ENCODE assay signal across 8 mouse cellular contexts in genomic region chr14:75834251-75834738, GRCm38 (mm10). TPM values are rescaled to one million over a fixed set of nuclear protein-coding genes. Genes with fewer than 3 reads are reported as not detected.
DNase-seq lines count a peak whose midpoint lies in the region; ATAC-seq and TF ChIP-seq lines count a peak whose summit lies in the region.

No protein-coding gene starts in this region.

- H3K27me3 ChIP-seq in intestine, postnatal 0 days (replicated peaks; ENCODE audit: control insufficient read depth, insufficient read depth, low read length): no peaks in the 10 kb centered on the region
- H3K27me3 ChIP-seq in midbrain, embryonic 16.5 days (ENCODE audit: control insufficient read depth, insufficient read depth, low read depth, low read length): no peaks in the 10 kb centered on the region
- H3K27me3 ChIP-seq in stomach, postnatal 0 days (ENCODE audit: control insufficient read depth, insufficient read depth, low read length): no peaks in the 10 kb centered on the region

- DNase-seq in right cerebral cortex, adult 18-20 months: peak; percentile 37
- DNase-seq in right cerebral cortex, postnatal 4 days: no peak
- peak; percentile 81 for DNase-seq in embryo, embryonic 11.5 days (ENCODE audit: low read depth, low spot score)
- DNase-seq in heart, adult 18-20 months: peak; percentile 89 to 94
- DNase-seq in liver: peak; percentile 67
- DNase-seq in stomach, postnatal 0 days (ENCODE audit: low spot score): peak; percentile 69

- H3K4me1 ChIP-seq in intestine, postnatal 0 days (replicated peaks; ENCODE audit: control insufficient read depth, insufficient read depth, low read length): peaks cover 5% of the 10 kb centered on the region; the same call in 1 of the 2 replicates
- H3K4me1 ChIP-seq in midbrain, embryonic 16.5 days (ENCODE audit: control insufficient read depth, insufficient read depth, low read length): peaks cover 23% of the 10 kb centered on the region
- H3K4me1 ChIP-seq in stomach, postnatal 0 days (replicated peaks; ENCODE audit: control insufficient read depth, insufficient read depth): peaks cover 9% of the 10 kb centered on the region; the same call in 1 of the 2 replicates

- TF ChIP-seq EP300 in stomach, postnatal 0 days (optimal IDR thresholded peaks at IDR 0.05): no peak

- peak overlapping the region; percentile 71 for H3K9ac ChIP-seq in intestine, postnatal 0 days (ENCODE audit: low read depth, low read length)
- H3K9ac ChIP-seq in midbrain, embryonic 16.5 days (ENCODE audit: low read depth, low read length): peak overlapping the region; percentile 62
- H3K9ac ChIP-seq in stomach, postnatal 0 days (ENCODE audit: low read length): peak overlapping the region; percentile 60

- peak; percentile 77 for ATAC-seq in intestine, postnatal 0 days
- peak; percentile 77 for ATAC-seq in midbrain, embryonic 16.5 days
- ATAC-seq in stomach, postnatal 0 days (ENCODE audit: low FRiP score, low TSS enrichment): peak; percentile 87

- under 1% methylated on average over 10 of the region's 10 CpGs for WGBS in intestine, postnatal 0 days
- whole genome bisulfite sequencing in midbrain, embryonic 16.5 days: 0% methylated on average over 10 of the region's 10 CpGs
- WGBS in stomach, postnatal 0 days: 2% methylated on average over 10 of the region's 10 CpGs

- no peak for TF ChIP-seq CTCF in intestine, postnatal 0 days (IDR thresholded peaks at IDR 0.05; ENCODE audit: low read depth)
- TF ChIP-seq CTCF in stomach, postnatal 0 days (IDR thresholded peaks at IDR 0.05; ENCODE audit: low read depth): no peak

- H3K4me3 ChIP-seq in intestine, postnatal 0 days (ENCODE audit: low read depth, low read length): peak overlapping the region; percentile 35
- H3K4me3 ChIP-seq in midbrain, embryonic 16.5 days (ENCODE audit: low read depth, low read length): peak overlapping the region; percentile 45
- peak overlapping the region; percentile 46 for H3K4me3 ChIP-seq in stomach, postnatal 0 days (ENCODE audit: low read depth, low read length)

- no peaks in the 10 kb centered on the region for H3K36me3 ChIP-seq in intestine, postnatal 0 days (ENCODE audit: control insufficient read depth, insufficient read depth)
- no peaks in the 10 kb centered on the region for H3K36me3 ChIP-seq in midbrain, embryonic 16.5 days (ENCODE audit: control insufficient read depth, insufficient read depth, low read length)
- no peaks in the 10 kb centered on the region for H3K36me3 ChIP-seq in stomach, postnatal 0 days (ENCODE audit: control insufficient read depth, insufficient read depth, low read length)

- H3K27ac ChIP-seq in intestine, postnatal 0 days (ENCODE audit: low read depth, low read length): peak overlapping the region; percentile 99
- H3K27ac ChIP-seq in midbrain, embryonic 16.5 days (ENCODE audit: low read length): peak overlapping the region; percentile 77
- H3K27ac ChIP-seq in stomach, postnatal 0 days (replicated peaks): peak overlapping the region; percentile 94

- no peaks in the 10 kb centered on the region for H3K9me3 ChIP-seq in intestine, postnatal 0 days (ENCODE audit: control insufficient read depth)
- H3K9me3 ChIP-seq in midbrain, embryonic 16.5 days (replicated peaks; ENCODE audit: control insufficient read depth, low read length, poor library complexity, severe bottlenecking): no peaks in the 10 kb centered on the region
- H3K9me3 ChIP-seq in stomach, postnatal 0 days (ENCODE audit: control insufficient read depth, low read length): no peaks in the 10 kb centered on the region

- H3K4me2 ChIP-seq in intestine, postnatal 0 days (replicated peaks; ENCODE audit: low read depth): peak overlapping the region; percentile 97
- H3K4me2 ChIP-seq in midbrain, embryonic 16.5 days (ENCODE audit: low read length): peak overlapping the region; percentile 97
- H3K4me2 ChIP-seq in stomach, postnatal 0 days (replicated peaks; ENCODE audit: low read depth): peak overlapping the region; percentile 77

RNA-seq across cellular contexts. Expression of gene Tpt1, which starts 10.6 kb away (rescaled TPM):
- total RNA-seq in heart, adult 18-20 months (2021): 1,000 to 10,000 TPM; 2,629 to 3,296 TPM
- polyA plus RNA-seq in intestine, postnatal 0 days (2015; fragmentation: Nextera tagmentation; extraction: Ambion mirVana): 1,212 and 1,295 TPM in 2 replicates
- 606 and 643 TPM in 2 replicates for polyA plus RNA-seq in midbrain, embryonic 16.5 days (2015; fragmentation: Nextera tagmentation; extraction: Ambion mirVana)
- 1,101 and 1,127 TPM in 2 replicates for polyA plus RNA-seq in stomach, postnatal 0 days (2015; fragmentation: Nextera tagmentation; extraction: Ambion mirVana)

RNA-seq across cellular contexts. Expression of gene Slc25a30, which starts 47.5 kb away (rescaled TPM):
- 10 to 100 TPM; 16.6 to 18.5 TPM for total RNA-seq in heart, adult 18-20 months (2021)
- 2.5 TPM in 2 replicates for polyA plus RNA-seq in intestine, postnatal 0 days (2015; fragmentation: Nextera tagmentation; extraction: Ambion mirVana)
- polyA plus RNA-seq in midbrain, embryonic 16.5 days (2015; fragmentation: Nextera tagmentation; extraction: Ambion mirVana): 8.9 and 11.0 TPM in 2 replicates
- 1.3 and 1.5 TPM in 2 replicates for polyA plus RNA-seq in stomach, postnatal 0 days (2015; fragmentation: Nextera tagmentation; extraction: Ambion mirVana)
